Mouse (Mus musculus): ENCODE measurements around the gene Smg6. TPM values are rescaled to one million over a fixed set of nuclear protein-coding genes. Genes with fewer than 3 reads are reported as not detected.
A peak's percentile ranks its signal among the peaks of the same experiment; 100 is the strongest.

Gene Smg6
- polyA plus RNA-seq, 1 experiment from 2014 or later, result 15.8 TPM

GRCm38 (mm10) chr11:75142749-75143148, 217.1 kb downstream of the Smg6 start:
- Histone ChIP-seq H3K9me3 (replicated peaks; ENCODE audit: control insufficient read depth, low read length) (no peaks in the 10 kb centered on the region), H3K4me2 (ENCODE audit: low read depth, low read length) (no peak overlapping the region), H3K36me3 (ENCODE audit: control insufficient read depth, insufficient read depth, low read length) (no peaks in the 10 kb centered on the region), H3K9ac (ENCODE audit: low read length) (no peak overlapping the region), H3K4me1 (ENCODE audit: control insufficient read depth, insufficient read depth, low read length) (peaks cover 56% of the 10 kb centered on the region), H3K4me3 (replicated peaks; ENCODE audit: low read length) (no peak overlapping the region), H3K27me3 (ENCODE audit: control insufficient read depth, insufficient read depth, low read length) (no peaks in the 10 kb centered on the region), H3K27ac (ENCODE audit: low read length) (peak overlapping the region; percentile 92)
- no peak for ATAC-seq (ENCODE audit: insufficient read depth, low FRiP score)
- whole genome bisulfite sequencing, result 59% methylated on average over 4 of the region's 4 CpGs

GRCm38 (mm10) chr11:75145841-75146240, 220.2 kb downstream of the Smg6 start:
- H3K9me3 ChIP-seq (replicated peaks; ENCODE audit: control insufficient read depth, low read length), result no peaks in the 10 kb centered on the region
- no peak overlapping the region for H3K9ac ChIP-seq (ENCODE audit: low read length)
- H3K27me3 ChIP-seq (ENCODE audit: control insufficient read depth, insufficient read depth, low read length), result no peaks in the 10 kb centered on the region
- H3K36me3 ChIP-seq (ENCODE audit: control insufficient read depth, insufficient read depth, low read length), result peaks cover 2% of the 10 kb centered on the region; the same call in 1 of the 2 replicates
- no peak overlapping the region for H3K4me3 ChIP-seq (replicated peaks; ENCODE audit: low read length)
- no peak for ATAC-seq (ENCODE audit: insufficient read depth, low FRiP score)
- H3K4me1 ChIP-seq (ENCODE audit: control insufficient read depth, insufficient read depth, low read length), result peaks cover 37% of the 10 kb centered on the region
- H3K4me2 ChIP-seq (ENCODE audit: low read depth, low read length), result no peak overlapping the region
- no peak overlapping the region for H3K27ac ChIP-seq (ENCODE audit: low read length)
- WGBS, result 71% methylated on average over 2 of the region's 2 CpGs

- H3K27me3 ChIP-seq (ENCODE audit: control insufficient read depth, insufficient read depth, low read length), result no peaks in the 10 kb centered on the region
- ATAC-seq (ENCODE audit: insufficient read depth, low FRiP score), result peak; percentile 74
- peak overlapping the region; percentile 95 for H3K27ac ChIP-seq (ENCODE audit: low read length)
- H3K9me3 ChIP-seq (replicated peaks; ENCODE audit: control insufficient read depth, low read length), result no peaks in the 10 kb centered on the region
- peaks cover 2% of the 10 kb centered on the region; the same call in 1 of the 2 replicates for H3K36me3 ChIP-seq (ENCODE audit: control insufficient read depth, insufficient read depth, low read length)
- H3K4me1 ChIP-seq (ENCODE audit: control insufficient read depth, insufficient read depth, low read length), result peaks cover 24% of the 10 kb centered on the region
- H3K4me3 ChIP-seq (replicated peaks; ENCODE audit: low read length), result no peak overlapping the region
- H3K4me2 ChIP-seq (ENCODE audit: low read depth, low read length), result peak overlapping the region; percentile 1; the same call in 1 of the 2 replicates
- WGBS, result 17% methylated on average over 11 of the region's 11 CpGs
- peak overlapping the region; percentile 57 for H3K9ac ChIP-seq (ENCODE audit: low read length)
Observed at GRCm38 (mm10) chr11:75147106-75147845, 221.7 kb downstream of the Smg6 start.

GRCm38 (mm10) chr11:75147846-75148168, 222.2 kb downstream of the Smg6 start:
- Histone ChIP-seq H3K27ac (ENCODE audit: low read length) (peak overlapping the region; percentile 95), H3K4me1 (ENCODE audit: control insufficient read depth, insufficient read depth, low read length) (peaks cover 24% of the 10 kb centered on the region), H3K36me3 (ENCODE audit: control insufficient read depth, insufficient read depth, low read length) (peaks cover 2% of the 10 kb centered on the region; the same call in 1 of the 2 replicates), H3K4me2 (ENCODE audit: low read depth, low read length) (no peak overlapping the region), H3K9ac (ENCODE audit: low read length) (peak overlapping the region; percentile 57), H3K9me3 (replicated peaks; ENCODE audit: control insufficient read depth, low read length) (no peaks in the 10 kb centered on the region), H3K27me3 (ENCODE audit: control insufficient read depth, insufficient read depth, low read length) (no peaks in the 10 kb centered on the region), H3K4me3 (replicated peaks; ENCODE audit: low read length) (no peak overlapping the region)
- WGBS, result 16% methylated on average over 3 of the region's 3 CpGs
- peak; percentile 88 for ATAC-seq (ENCODE audit: insufficient read depth, low FRiP score)

GRCm38 (mm10) chr11:75148332-75149035, 222.9 kb downstream of the Smg6 start:
- no peak for ATAC-seq (ENCODE audit: insufficient read depth, low FRiP score)
- H3K4me3 ChIP-seq (replicated peaks; ENCODE audit: low read length), result no peak overlapping the region
- peak overlapping the region; percentile 95 for H3K27ac ChIP-seq (ENCODE audit: low read length)
- no peaks in the 10 kb centered on the region for H3K9me3 ChIP-seq (replicated peaks; ENCODE audit: control insufficient read depth, low read length)
- peaks cover 28% of the 10 kb centered on the region for H3K4me1 ChIP-seq (ENCODE audit: control insufficient read depth, insufficient read depth, low read length)
- no peak overlapping the region for H3K4me2 ChIP-seq (ENCODE audit: low read depth, low read length)
- H3K27me3 ChIP-seq (ENCODE audit: control insufficient read depth, insufficient read depth, low read length), result no peaks in the 10 kb centered on the region
- peaks cover 2% of the 10 kb centered on the region; the same call in 1 of the 2 replicates for H3K36me3 ChIP-seq (ENCODE audit: control insufficient read depth, insufficient read depth, low read length)
- 82% methylated on average over 11 of the region's 11 CpGs for WGBS
- peak overlapping the region; percentile 57 for H3K9ac ChIP-seq (ENCODE audit: low read length)

GRCm38 (mm10) chr11:75150346-75150745, 224.7 kb downstream of the Smg6 start:
- peaks cover 2% of the 10 kb centered on the region; the same call in 1 of the 2 replicates for H3K36me3 ChIP-seq (ENCODE audit: control insufficient read depth, insufficient read depth, low read length)
- H3K27ac ChIP-seq (ENCODE audit: low read length), result no peak overlapping the region
- WGBS, result 58% methylated on average over 1 of the region's 1 CpGs
- H3K27me3 ChIP-seq (ENCODE audit: control insufficient read depth, insufficient read depth, low read length), result no peaks in the 10 kb centered on the region
- peaks cover 28% of the 10 kb centered on the region for H3K4me1 ChIP-seq (ENCODE audit: control insufficient read depth, insufficient read depth, low read length)
- no peak overlapping the region for H3K4me3 ChIP-seq (replicated peaks; ENCODE audit: low read length)
- H3K9me3 ChIP-seq (replicated peaks; ENCODE audit: control insufficient read depth, low read length), result no peaks in the 10 kb centered on the region
- ATAC-seq (ENCODE audit: insufficient read depth, low FRiP score), result no peak
- H3K4me2 ChIP-seq (ENCODE audit: low read depth, low read length), result no peak overlapping the region
- no peak overlapping the region for H3K9ac ChIP-seq (ENCODE audit: low read length)

GRCm38 (mm10) chr11:75152603-75153557, 227.3 kb downstream of the Smg6 start:
- Histone ChIP-seq H3K4me1 (ENCODE audit: control insufficient read depth, insufficient read depth, low read length) (peaks cover 36% of the 10 kb centered on the region), H3K4me2 (ENCODE audit: low read depth, low read length) (no peak overlapping the region), H3K36me3 (ENCODE audit: control insufficient read depth, insufficient read depth, low read length) (peaks cover 2% of the 10 kb centered on the region; the same call in 1 of the 2 replicates), H3K27me3 (ENCODE audit: control insufficient read depth, insufficient read depth, low read length) (no peaks in the 10 kb centered on the region), H3K27ac (ENCODE audit: low read length) (peak overlapping the region; percentile 89), H3K9me3 (replicated peaks; ENCODE audit: control insufficient read depth, low read length) (no peaks in the 10 kb centered on the region), H3K9ac (ENCODE audit: low read length) (peak overlapping the region; percentile 52), H3K4me3 (replicated peaks; ENCODE audit: low read length) (no peak overlapping the region)
- 44% methylated on average over 18 of the region's 18 CpGs for WGBS
- 0 out of 2 replicates have a peak, but pooled peaks have one; percentile 35 for ATAC-seq (ENCODE audit: insufficient read depth, low FRiP score)

GRCm38 (mm10) chr11:75154053-75154585, 228.5 kb downstream of the Smg6 start:
- no peak overlapping the region for H3K4me2 ChIP-seq (ENCODE audit: low read depth, low read length)
- peaks cover 41% of the 10 kb centered on the region for H3K4me1 ChIP-seq (ENCODE audit: control insufficient read depth, insufficient read depth, low read length)
- no peaks in the 10 kb centered on the region for H3K27me3 ChIP-seq (ENCODE audit: control insufficient read depth, insufficient read depth, low read length)
- H3K27ac ChIP-seq (ENCODE audit: low read length), result peak overlapping the region; percentile 89
- peaks cover 2% of the 10 kb centered on the region; the same call in 1 of the 2 replicates for H3K36me3 ChIP-seq (ENCODE audit: control insufficient read depth, insufficient read depth, low read length)
- H3K9ac ChIP-seq (ENCODE audit: low read length), result no peak overlapping the region
- H3K4me3 ChIP-seq (replicated peaks; ENCODE audit: low read length), result no peak overlapping the region
- ATAC-seq (ENCODE audit: insufficient read depth, low FRiP score), result no peak
- H3K9me3 ChIP-seq (replicated peaks; ENCODE audit: control insufficient read depth, low read length), result no peaks in the 10 kb centered on the region
- 63% methylated on average over 6 of the region's 6 CpGs for WGBS
